Mouse (Mus musculus): ENCODE results near the gene Hsd17b6. TPM values are rescaled to one million over a fixed set of nuclear protein-coding genes. Genes with fewer than 3 reads are reported as not detected.

The Hsd17b6 gene
- total and polyA plus RNA-seq, 3 experiments: 0.15 TPM; not detected in 2

DNA sequence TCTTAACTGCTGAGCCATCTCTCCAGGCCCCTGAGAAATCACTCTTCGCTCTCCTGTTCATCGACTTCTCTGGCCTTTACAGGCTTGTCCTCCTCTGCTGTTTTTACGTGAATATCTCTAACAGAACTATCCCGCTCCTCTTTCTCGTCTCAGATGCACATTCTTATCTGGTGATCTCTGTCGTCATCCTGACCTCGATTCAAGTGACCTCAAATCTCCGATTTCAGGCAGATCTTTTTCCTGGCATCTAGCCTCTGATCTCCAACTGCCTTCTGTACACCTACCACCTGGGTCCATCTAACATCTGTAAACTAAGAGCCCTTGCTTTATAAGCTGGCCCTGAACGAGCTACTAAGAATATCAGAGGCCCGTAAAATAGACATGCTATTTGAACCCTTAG lies 2.5 kb downstream of the Hsd17b6 start:
- no peaks in the 10 kb centered on the region for H3K4me1 ChIP-seq (ENCODE audit: control insufficient read depth in 1 of 2, insufficient read depth in 2 of 2, low read length in 2 of 2)
- DNase-seq (ENCODE audit: low read depth, low spot score): no peak
- no peak overlapping the region for H3K27ac ChIP-seq (ENCODE audit: control insufficient read depth, low read depth, low read length)
- H3K36me3 ChIP-seq (ENCODE audit: control insufficient read depth in 1 of 2, insufficient read depth in 2 of 2, low read length in 2 of 2): no peaks in the 10 kb centered on the region; a peak in 1 of 4 replicates
- no peak overlapping the region for H3K9ac ChIP-seq (ENCODE audit: control insufficient read depth, low read depth, low read length, poor library complexity, severe bottlenecking)
- H3K79me2 ChIP-seq (ENCODE audit: control insufficient read depth, insufficient read depth, low read length, poor library complexity): no peaks in the 10 kb centered on the region
- no peaks in the 10 kb centered on the region for H3K9me3 ChIP-seq (replicated peaks; ENCODE audit: insufficient read depth, low read length)
- TF ChIP-seq ZNF384 (IDR thresholded peaks at IDR 0.05; ENCODE audit: low read depth, low read length) (no peak), CHD1 (IDR thresholded peaks at IDR 0.05; ENCODE audit: low read depth, low read length) (no peak), RCOR1 (IDR thresholded peaks at IDR 0.05; ENCODE audit: low read depth, low read length) (no peak), ZC3H11A (IDR thresholded peaks at IDR 0.05; ENCODE audit: low read depth, low read length) (no peak), ETS1 (IDR thresholded peaks at IDR 0.05; ENCODE audit: low read depth, low read length) (no peak), POLR2AphosphoS5 (IDR thresholded peaks at IDR 0.05; ENCODE audit: borderline replicate concordance, low read depth, low read length) (no peak), USF1 (IDR thresholded peaks at IDR 0.05; ENCODE audit: low read depth, low read length) (no peak), TCF12 (IDR thresholded peaks at IDR 0.05; ENCODE audit: low read depth, low read length) (no peak), HCFC1 (IDR thresholded peaks at IDR 0.05; ENCODE audit: low read depth, low read length) (no peak), TBP (IDR thresholded peaks at IDR 0.05; ENCODE audit: low read depth, low read length) (no peak), SIN3A (IDR thresholded peaks at IDR 0.05; ENCODE audit: low read length) (no peak), USF2 (IDR thresholded peaks at IDR 0.05; ENCODE audit: borderline replicate concordance in 1 of 2, insufficient read depth in 1 of 2, low read depth in 1 of 2, low read length in 2 of 2) (no peak)
- no peak overlapping the region for H3K4me3 ChIP-seq (ENCODE audit: control insufficient read depth in 1 of 2, insufficient read depth in 1 of 2, low read depth in 2 of 2, low read length in 2 of 2)
- peaks cover 5 to 6% of the 10 kb centered on the region in 2 experiments for H3K27me3 ChIP-seq (ENCODE audit: control insufficient read depth in 1 of 2, insufficient read depth in 2 of 2, low read length in 2 of 2)

DNA sequence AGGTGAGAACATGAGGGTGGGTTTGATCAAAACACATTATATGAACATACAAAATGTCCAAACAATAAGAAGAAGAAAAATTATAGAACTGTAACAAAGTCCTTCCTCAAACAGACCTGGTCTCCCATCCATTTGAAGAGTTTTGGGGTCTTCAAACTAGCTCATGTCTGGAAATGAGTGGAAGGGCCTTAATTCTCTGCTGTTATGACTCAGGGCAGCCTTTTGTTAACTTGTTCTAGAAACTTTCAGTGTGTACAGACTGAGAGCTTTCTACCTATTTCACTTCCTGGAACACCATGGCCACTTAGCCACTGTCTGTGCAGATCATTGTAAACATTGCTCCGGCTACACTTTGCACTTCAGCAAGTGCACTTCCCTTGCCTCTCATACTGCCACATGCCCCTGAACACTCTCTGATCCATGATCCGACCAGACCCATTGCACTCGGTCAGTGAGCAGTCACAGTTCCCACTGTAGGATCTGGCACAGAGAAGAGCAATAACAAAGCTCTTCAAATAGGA lies 4.1 kb downstream of the Hsd17b6 start:
- Histone ChIP-seq H3K9me3 (replicated peaks; ENCODE audit: insufficient read depth, low read length) (no peaks in the 10 kb centered on the region), H3K27ac (ENCODE audit: control insufficient read depth, low read depth, low read length) (no peak overlapping the region), H3K4me1 (ENCODE audit: control insufficient read depth in 1 of 2, insufficient read depth in 2 of 2, low read length in 2 of 2) (no peaks in the 10 kb centered on the region), H3K27me3 (ENCODE audit: control insufficient read depth in 1 of 2, insufficient read depth in 2 of 2, low read length in 2 of 2) (peaks cover 5 to 6% of the 10 kb centered on the region in 2 experiments), H3K9ac (ENCODE audit: control insufficient read depth, low read depth, low read length, poor library complexity, severe bottlenecking) (no peak overlapping the region), H3K4me3 (ENCODE audit: control insufficient read depth in 1 of 2, insufficient read depth in 1 of 2, low read depth in 2 of 2, low read length in 2 of 2) (no peak overlapping the region), H3K36me3 (ENCODE audit: control insufficient read depth in 1 of 2, insufficient read depth in 2 of 2, low read length in 2 of 2) (no peaks in the 10 kb centered on the region; a peak in 1 of 4 replicates), H3K79me2 (ENCODE audit: control insufficient read depth, insufficient read depth, low read length, poor library complexity) (no peaks in the 10 kb centered on the region)
- TF ChIP-seq SIN3A (IDR thresholded peaks at IDR 0.05; ENCODE audit: low read length) (no peak), USF2 (IDR thresholded peaks at IDR 0.05; ENCODE audit: borderline replicate concordance in 1 of 2, insufficient read depth in 1 of 2, low read depth in 1 of 2, low read length in 2 of 2) (no peak), MAFK (IDR thresholded peaks at IDR 0.05; ENCODE audit: borderline replicate concordance, low read depth, low read length) (no peak), MAX (IDR thresholded peaks at IDR 0.05; ENCODE audit: low read length) (no peak), ZKSCAN1 (IDR thresholded peaks at IDR 0.05; ENCODE audit: low read depth, low read length) (no peak), MAZ (IDR thresholded peaks at IDR 0.05; ENCODE audit: low read depth, low read length) (no peak)
- DNase-seq (ENCODE audit: low read depth, low spot score): no peak
